Mouse (Mus musculus) forebrain, embryonic 11.5 days (tissue): ENCODE data around the gene Abcc8. TPM values are rescaled to one million over a fixed set of nuclear protein-coding genes. Genes with fewer than 3 reads are reported as not detected.

Experiments used
- ATAC-seq: fragments of 200-750 bp; cut with Nextera tagmentation; replicated peaks from 2 replicates; pipeline ENCODE4 v1.8.0; 2017; ENCODE audit warnings: moderate TSS enrichment; ENCODE audit not compliant: low FRiP score
- DNase-seq: peaks from one replicate; pipeline ENCODE4 v3.0.0-alpha.2; 2017; ENCODE audit warnings: low spot score
- H3K27ac ChIP-seq: fragments of 300-500 bp; sonication (generic); 2 replicates; pipeline ENCODE4 v1.5.1; 2014; ENCODE audit warnings: low read depth, low read length
- H3K27me3 ChIP-seq: fragments of 300-500 bp; sonication (generic); 2 replicates; pipeline ENCODE4 v1.6.1; 2014; ENCODE audit warnings: mild to moderate bottlenecking, low read length, mixed read lengths; ENCODE audit not compliant: control insufficient read depth, insufficient read depth
- H3K36me3 ChIP-seq: fragments of 300-500 bp; sonication (generic); 2 replicates; pipeline ENCODE4 v1.6.1; 2014; ENCODE audit warnings: mild to moderate bottlenecking, low read length, moderate library complexity, mixed read lengths; ENCODE audit not compliant: control insufficient read depth, insufficient read depth
- H3K4me1 ChIP-seq: fragments of 300-500 bp; sonication (generic); replicated peaks from 2 replicates; pipeline ENCODE4 v1.6.1; 2014; ENCODE audit warnings: low read length, mixed read lengths; ENCODE audit not compliant: control insufficient read depth, insufficient read depth
- H3K4me2 ChIP-seq: fragments of 300-500 bp; sonication (generic); 2 replicates; pipeline ENCODE4 v1.6.1; 2014; ENCODE audit warnings: low read depth, mild to moderate bottlenecking, low read length, moderate library complexity, mixed read lengths; ENCODE audit not compliant: severe bottlenecking
- H3K4me3 ChIP-seq: fragments of 300-500 bp; sonication (generic); 2 replicates; pipeline ENCODE4 v1.5.1; 2014; ENCODE audit warnings: low read depth, low read length
- H3K9ac ChIP-seq: fragments of 300-500 bp; sonication (generic); 2 replicates; pipeline ENCODE4 v1.6.1; 2014; ENCODE audit warnings: low read length
- H3K9me3 ChIP-seq: fragments of 300-500 bp; sonication (generic); 2 replicates; pipeline ENCODE4 v1.6.1; 2016; ENCODE audit warnings: low read length, mixed read lengths; ENCODE audit not compliant: control insufficient read depth
- WGBS: fragments of 180-500 bp; shearing (Covaris S2); extraction: QIAGEN DNeasy Blood & Tissue Kit; methylation state at CpG from one replicate; pipeline ENCODE4 v1.1.7; 2014; 5-methylcytosine and 5-hydroxymethylcytosine counted together
- polyA plus RNA-seq: library from polyadenylated mRNA; unstranded; fragments of >200 nt; fragmentation: Nextera tagmentation; extraction: Ambion mirVana; gene quantifications from 2 replicates; pipeline ENCODE4 v1.2.1, GENCODE M21; 2014

Abcc8 gene
- polyA plus RNA-seq, 1 experiment from 2014 or later: 0.79 TPM

DNA sequence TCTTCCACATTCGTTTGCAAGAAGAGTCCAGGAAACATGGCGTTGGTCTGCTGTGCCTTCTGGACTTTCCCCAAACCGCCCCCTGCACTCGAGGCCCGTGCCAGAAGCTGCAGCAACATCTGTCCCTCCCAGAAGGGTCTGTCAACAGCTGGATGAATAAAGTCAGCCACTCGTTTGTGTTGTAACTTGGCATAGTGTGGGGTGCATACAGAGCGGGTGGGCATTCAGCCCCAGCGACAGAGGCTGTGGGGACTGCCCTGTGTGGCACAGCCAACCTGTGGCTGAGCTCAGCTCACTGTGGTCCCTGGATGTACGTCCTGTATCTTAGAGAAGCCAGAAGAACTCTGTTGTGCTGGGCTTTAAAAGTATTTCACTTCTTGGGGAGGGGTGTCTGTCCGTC lies 95.8 kb downstream of the Abcc8 start:
- Histone ChIP-seq H3K4me3 (no peak overlapping the region), H3K36me3 (no peaks in the 10 kb centered on the region; the same call in 1 of the 2 replicates), H3K27me3 (no peaks in the 10 kb centered on the region), H3K4me1 (no peaks in the 10 kb centered on the region), H3K9me3 (no peaks in the 10 kb centered on the region; the same call in 1 of the 2 replicates), H3K27ac (no peak overlapping the region), H3K9ac (no peak overlapping the region), H3K4me2 (no peak overlapping the region)
- DNase-seq: no peak
- ATAC-seq: no peak
- 90% methylated on average over 10 of the region's 10 CpGs for WGBS

DNA sequence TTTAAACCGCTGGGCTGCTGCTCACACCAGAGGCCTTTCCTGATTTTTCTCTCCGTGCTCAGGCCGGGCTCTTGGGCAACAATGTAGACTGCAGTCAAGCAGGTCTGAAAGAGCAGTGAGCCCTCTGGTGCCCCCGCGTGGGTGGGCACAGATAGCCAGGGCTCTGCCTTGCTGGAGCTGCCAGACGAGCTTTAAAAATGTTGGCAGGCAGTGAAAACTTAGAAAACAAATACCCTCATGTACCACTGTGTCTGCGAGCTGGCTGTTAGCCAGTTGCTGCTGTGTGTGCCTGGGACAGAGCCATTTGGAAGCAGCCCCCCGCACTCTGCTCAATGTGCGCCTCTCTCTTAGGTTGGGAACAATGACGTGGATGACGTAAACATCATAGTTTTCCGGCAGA lies 102.2 kb downstream of the Abcc8 start:
- 88% methylated on average over 12 of the region's 12 CpGs for WGBS
- Histone ChIP-seq H3K27me3 (no peaks in the 10 kb centered on the region), H3K9ac (no peak overlapping the region), H3K27ac (no peak overlapping the region), H3K36me3 (no peaks in the 10 kb centered on the region; the same call in 1 of the 2 replicates), H3K4me1 (no peaks in the 10 kb centered on the region), H3K9me3 (no peaks in the 10 kb centered on the region), H3K4me2 (no peak overlapping the region), H3K4me3 (no peak overlapping the region)
- DNase-seq: no peak
- no peak for ATAC-seq

DNA sequence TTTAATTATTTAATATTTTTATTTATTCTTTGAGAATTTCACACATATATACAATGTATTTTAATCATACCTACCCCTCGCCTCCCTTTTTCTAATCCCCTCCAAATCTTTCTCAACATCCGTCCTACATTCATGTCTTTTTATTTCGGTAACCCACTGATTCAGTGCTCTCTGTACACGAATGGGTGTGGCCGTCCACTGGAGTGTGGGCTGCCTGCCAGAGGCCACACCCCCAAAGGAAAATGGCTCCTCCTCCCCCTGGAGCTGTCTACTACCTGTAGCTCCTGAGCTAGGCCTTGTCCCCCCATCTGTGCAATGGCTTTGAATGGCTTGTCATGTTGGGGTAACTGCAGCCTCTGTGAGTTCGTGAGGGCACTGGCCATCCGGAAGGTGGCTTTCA lies 103.0 kb downstream of the Abcc8 start:
- 91% methylated on average over 7 of the region's 7 CpGs for WGBS
- H3K27ac ChIP-seq: no peak overlapping the region
- H3K9me3 ChIP-seq: no peaks in the 10 kb centered on the region
- DNase-seq (no peak), ATAC-seq (no peak)
- no peak overlapping the region for H3K4me2 ChIP-seq
- no peaks in the 10 kb centered on the region; the same call in 1 of the 2 replicates for H3K36me3 ChIP-seq
- H3K4me3 ChIP-seq: no peak overlapping the region
- H3K27me3 ChIP-seq: no peaks in the 10 kb centered on the region
- H3K4me1 ChIP-seq: no peaks in the 10 kb centered on the region
- H3K9ac ChIP-seq: no peak overlapping the region

DNA sequence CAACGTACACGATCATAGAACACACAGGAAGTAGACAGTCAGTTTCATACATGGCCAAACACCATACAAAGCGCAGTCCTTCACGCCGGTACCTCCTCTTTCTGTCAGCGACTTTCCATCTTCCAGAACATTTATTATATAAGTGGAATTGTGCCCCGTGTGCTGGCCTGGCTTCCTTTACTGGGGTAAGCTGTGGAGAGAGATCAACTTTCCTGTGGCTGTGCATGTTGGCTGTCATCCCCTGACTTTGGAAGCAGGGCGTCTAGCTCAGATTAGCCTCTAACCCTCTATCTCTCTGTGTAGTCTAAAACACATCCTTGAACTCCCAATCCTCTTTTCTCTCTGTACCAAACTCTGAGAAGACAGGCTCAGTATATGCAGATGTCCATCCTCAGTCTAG lies 111.0 kb downstream of the Abcc8 start:
- Histone ChIP-seq H3K9me3 (no peaks in the 10 kb centered on the region), H3K4me1 (no peaks in the 10 kb centered on the region), H3K9ac (no peak overlapping the region), H3K4me2 (no peak overlapping the region), H3K4me3 (no peak overlapping the region), H3K36me3 (peaks cover 5% of the 10 kb centered on the region; the same call in 1 of the 2 replicates), H3K27ac (no peak overlapping the region), H3K27me3 (no peaks in the 10 kb centered on the region)
- DNase-seq: no peak
- 94% methylated on average over 8 of the region's 8 CpGs for whole genome bisulfite sequencing
- ATAC-seq: no peak

DNA sequence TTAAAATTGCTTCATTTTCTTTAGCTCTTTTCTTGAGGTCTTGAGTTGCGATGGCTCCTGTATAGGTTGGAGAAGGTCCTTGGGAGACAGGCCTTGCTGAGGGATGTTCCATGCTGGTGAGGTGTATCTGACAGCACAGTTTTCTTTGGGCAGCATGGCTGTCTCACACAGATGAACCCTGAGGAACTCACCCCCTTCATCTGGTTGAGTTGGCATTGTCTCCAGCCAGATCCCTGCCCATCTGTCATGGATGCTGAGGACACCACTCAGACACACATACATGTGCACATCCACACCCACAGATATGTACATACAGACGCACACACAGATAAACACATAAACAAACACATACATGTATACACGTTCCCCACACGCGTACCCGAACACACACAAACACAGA lies 116.5 kb downstream of the Abcc8 start:
- no peaks in the 10 kb centered on the region for H3K9me3 ChIP-seq
- H3K27me3 ChIP-seq: no peaks in the 10 kb centered on the region
- H3K36me3 ChIP-seq: no peaks in the 10 kb centered on the region; the same call in 1 of the 2 replicates
- no peak overlapping the region for H3K4me2 ChIP-seq
- DNase-seq: no peak
- no peak overlapping the region; the same call in 1 of the 2 replicates for H3K27ac ChIP-seq
- no peaks in the 10 kb centered on the region for H3K4me1 ChIP-seq
- WGBS: 97% methylated on average over 6 of the region's 6 CpGs
- H3K9ac ChIP-seq: no peak overlapping the region
- ATAC-seq: no peak
- H3K4me3 ChIP-seq: no peak overlapping the region

DNA sequence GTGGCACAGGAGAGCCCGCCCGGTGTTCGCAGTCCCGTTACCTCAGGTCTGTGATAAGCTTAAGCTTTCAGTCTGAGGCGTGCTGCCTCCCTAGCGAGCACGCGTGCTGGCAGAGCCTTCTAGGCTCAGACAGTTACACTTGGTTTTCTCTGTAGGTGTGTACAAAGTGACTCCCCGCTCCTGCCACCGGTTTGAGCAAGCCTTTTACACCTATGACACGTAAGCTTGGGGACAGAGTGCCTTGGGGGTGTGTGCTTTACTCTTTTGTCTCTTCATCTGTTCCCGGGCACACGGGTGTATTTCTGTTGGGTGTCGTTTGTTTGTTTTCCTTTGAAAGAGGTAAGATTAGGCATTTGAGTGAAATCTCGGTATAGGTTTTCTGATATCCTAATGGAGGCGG lies 118.2 kb downstream of the Abcc8 start:
- H3K4me2 ChIP-seq: no peak overlapping the region
- no peak overlapping the region for H3K4me3 ChIP-seq
- DNase-seq: no peak
- 97% methylated on average over 16 of the region's 16 CpGs for WGBS
- ATAC-seq: no peak
- no peaks in the 10 kb centered on the region for H3K9me3 ChIP-seq
- no peak overlapping the region for H3K9ac ChIP-seq
- H3K27me3 ChIP-seq: no peaks in the 10 kb centered on the region
- H3K4me1 ChIP-seq: no peaks in the 10 kb centered on the region
- no peaks in the 10 kb centered on the region; the same call in 1 of the 2 replicates for H3K36me3 ChIP-seq
- no peak overlapping the region for H3K27ac ChIP-seq

DNA sequence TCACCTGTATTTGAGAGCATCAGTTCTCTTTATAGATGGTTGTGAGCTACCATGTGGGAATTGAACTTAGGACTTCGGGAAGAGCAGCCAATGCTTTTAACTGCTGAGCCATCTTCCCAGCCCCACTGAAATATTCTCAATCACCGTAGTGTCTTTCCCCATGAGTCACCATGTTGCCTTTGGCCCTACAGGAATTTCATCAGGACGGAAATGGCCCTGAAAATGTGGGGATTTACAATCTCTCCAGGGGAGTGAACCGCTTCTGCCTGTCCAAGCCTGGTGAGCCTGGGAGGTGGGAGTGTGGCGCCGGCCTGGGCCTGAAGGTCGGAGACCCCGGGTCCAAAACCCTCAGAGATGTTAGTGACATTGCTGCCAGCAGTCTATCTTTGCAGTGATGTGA lies 119.1 kb downstream of the Abcc8 start:
- Histone ChIP-seq H3K4me1 (no peaks in the 10 kb centered on the region), H3K4me2 (no peak overlapping the region), H3K9me3 (no peaks in the 10 kb centered on the region), H3K36me3 (no peaks in the 10 kb centered on the region; the same call in 1 of the 2 replicates), H3K4me3 (no peak overlapping the region), H3K27ac (no peak overlapping the region), H3K27me3 (no peaks in the 10 kb centered on the region), H3K9ac (no peak overlapping the region)
- WGBS: 95% methylated on average over 8 of the region's 8 CpGs
- ATAC-seq (no peak), DNase-seq (no peak)

DNA sequence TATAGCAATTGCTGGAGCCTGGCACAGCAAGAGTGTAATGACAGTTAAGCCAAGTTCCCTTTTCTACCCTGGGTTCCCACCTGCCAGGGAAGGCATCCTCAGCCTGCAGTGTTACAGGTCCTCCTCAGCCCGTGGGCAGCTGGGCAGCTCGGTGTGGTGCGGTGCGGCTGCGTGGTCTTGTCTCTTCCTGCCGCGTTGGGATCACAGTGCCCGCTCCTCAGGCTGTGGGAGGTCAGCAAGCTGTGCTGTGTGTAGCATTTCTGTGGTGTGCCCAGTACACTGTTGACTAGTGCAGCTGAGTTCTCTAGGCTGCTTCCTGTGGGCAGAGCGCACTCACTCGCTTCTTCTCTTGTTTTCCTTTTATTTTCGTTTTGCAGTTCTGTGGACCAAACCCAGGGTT lies 121.0 kb downstream of the Abcc8 start:
- Histone ChIP-seq H3K4me1 (no peaks in the 10 kb centered on the region), H3K9me3 (no peaks in the 10 kb centered on the region), H3K27me3 (no peaks in the 10 kb centered on the region), H3K27ac (no peak overlapping the region), H3K36me3 (no peaks in the 10 kb centered on the region; the same call in 1 of the 2 replicates), H3K9ac (no peak overlapping the region), H3K4me3 (no peak overlapping the region), H3K4me2 (no peak overlapping the region)
- 96% methylated on average over 11 of the region's 11 CpGs for WGBS
- DNase-seq (no peak), ATAC-seq (no peak)
